Mouse (Mus musculus) MN1 (cell line): ENCODE measurements around the gene Spns3.

Experiments
- DNase-seq: peaks from one replicate; pipeline ENCODE4 v3.0.0-alpha.2; 2016; ENCODE audit warnings: low spot score

The Spns3 gene

GRCm38 (mm10) chr11:72481952-72482351 lies 68.4 kb downstream of the Spns3 start:
- no peak for DNase-seq

GRCm38 (mm10) chr11:72481313-72481712 lies 69.0 kb downstream of the Spns3 start:
- DNase-seq = no peak

GRCm38 (mm10) chr11:72479499-72479898 lies 70.8 kb downstream of the Spns3 start:
- no peak for DNase-seq

GRCm38 (mm10) chr11:72478228-72478627 lies 72.1 kb downstream of the Spns3 start:
- DNase-seq = no peak

GRCm38 (mm10) chr11:72477653-72478052 lies 72.7 kb downstream of the Spns3 start:
- no peak for DNase-seq

GRCm38 (mm10) chr11:72477182-72477581 lies 73.1 kb downstream of the Spns3 start:
- no peak for DNase-seq

- DNase-seq = no peak
Measured at GRCm38 (mm10) chr11:72476074-72476625, 74.2 kb downstream of the Spns3 start.

- DNase-seq = no peak
Measured at GRCm38 (mm10) chr11:72475408-72475807, 74.9 kb downstream of the Spns3 start.

- no peak for DNase-seq
Measured at GRCm38 (mm10) chr11:72474926-72475325, 75.4 kb downstream of the Spns3 start.

GRCm38 (mm10) chr11:72473540-72473939 lies 76.8 kb downstream of the Spns3 start:
- DNase-seq = no peak

GRCm38 (mm10) chr11:72471381-72471780 lies 78.9 kb downstream of the Spns3 start:
- no peak for DNase-seq

- no peak for DNase-seq
Measured at GRCm38 (mm10) chr11:72470004-72470403, 80.3 kb downstream of the Spns3 start.

GRCm38 (mm10) chr11:72469217-72469616 lies 81.1 kb downstream of the Spns3 start:
- DNase-seq = peak; percentile 35

- no peak for DNase-seq
Measured at GRCm38 (mm10) chr11:72468525-72468924, 81.8 kb downstream of the Spns3 start.

GRCm38 (mm10) chr11:72466694-72467507 lies 83.4 kb downstream of the Spns3 start:
- no peak for DNase-seq

- DNase-seq = no peak
Measured at GRCm38 (mm10) chr11:72465978-72466693, 84.2 kb downstream of the Spns3 start.

GRCm38 (mm10) chr11:72464821-72465220 lies 85.5 kb downstream of the Spns3 start:
- DNase-seq = no peak

- no peak for DNase-seq
Measured at GRCm38 (mm10) chr11:72461500-72461981, 88.8 kb downstream of the Spns3 start.

- DNase-seq = no peak
Measured at GRCm38 (mm10) chr11:72458502-72458901, 91.8 kb downstream of the Spns3 start.

- no peak for DNase-seq
Measured at GRCm38 (mm10) chr11:72457995-72458496, 92.3 kb downstream of the Spns3 start.

GRCm38 (mm10) chr11:72455694-72456093 lies 94.6 kb downstream of the Spns3 start:
- no peak for DNase-seq

GRCm38 (mm10) chr11:72453105-72453953 lies 97.0 kb downstream of the Spns3 start:
- no peak for DNase-seq
